Mouse (Mus musculus): Measurements from ENCODE around the gene Efcab14. TPM values are rescaled to one million over a fixed set of nuclear protein-coding genes. Genes with fewer than 3 reads are reported as not detected.

Gene Efcab14
- polyA plus RNA-seq, 1 experiment = 32.5 TPM

DNA sequence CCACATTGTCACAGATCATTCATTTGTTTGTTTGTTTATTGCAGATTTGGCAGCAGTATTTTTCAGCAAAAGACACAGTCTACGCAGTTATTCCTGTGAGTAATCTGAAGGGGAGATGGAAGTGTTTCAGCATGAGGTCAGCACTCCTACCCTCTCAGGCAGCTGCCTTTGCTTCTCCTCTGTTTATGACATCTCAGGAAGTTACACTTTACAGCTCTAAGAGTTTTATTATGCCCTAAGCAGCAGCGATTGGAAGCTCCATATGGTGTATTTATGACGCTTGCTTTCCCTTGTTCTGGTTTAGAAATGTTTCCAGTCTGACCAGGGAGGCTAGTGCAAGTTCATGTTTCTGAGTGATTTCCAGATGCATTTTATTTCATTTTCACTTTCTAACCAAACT is 57.8 kb downstream of the Efcab14 start:
- WGBS = 70% methylated on average over 3 of the region's 3 CpGs
- Histone ChIP-seq H3K4me3 (replicated peaks; ENCODE audit: extremely low read depth, low read depth, low read length) (no peak overlapping the region), H3K4me1 (ENCODE audit: control insufficient read depth, insufficient read depth, low read length) (no peaks in the 10 kb centered on the region)
- DNase-seq = no peak
- TF ChIP-seq CTCF (IDR thresholded peaks at IDR 0.05; ENCODE audit: insufficient read depth, low read length) (no peak), POLR2A (IDR thresholded peaks at IDR 0.05; ENCODE audit: borderline replicate concordance, extremely low read depth, low read depth, low read length) (no peak)

DNA sequence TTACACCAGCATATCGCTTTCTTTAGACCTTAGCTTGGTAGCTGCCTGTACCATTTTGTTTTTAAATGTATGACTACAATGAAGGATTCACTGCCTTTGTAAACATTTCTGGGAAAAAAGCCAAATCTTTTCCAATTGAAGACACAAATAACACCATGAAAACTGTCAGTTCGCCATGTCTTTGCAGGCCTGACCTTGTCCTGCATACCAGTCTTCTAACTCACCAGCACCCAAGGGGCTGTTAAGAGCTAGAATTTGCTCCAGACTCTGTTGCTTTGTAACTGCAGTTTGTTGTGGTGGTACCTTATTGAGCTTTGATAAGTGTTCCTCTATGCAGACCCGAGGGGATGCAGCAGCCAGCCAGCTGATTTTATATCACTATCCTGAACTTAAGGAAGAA is 62.4 kb downstream of the Efcab14 start:
- H3K4me3 ChIP-seq (replicated peaks; ENCODE audit: extremely low read depth, low read depth, low read length) = no peak overlapping the region
- H3K4me1 ChIP-seq (ENCODE audit: control insufficient read depth, insufficient read depth, low read length) = no peaks in the 10 kb centered on the region
- no peak for DNase-seq
- WGBS = 62% methylated on average over 3 of the region's 3 CpGs
- TF ChIP-seq CTCF (IDR thresholded peaks at IDR 0.05; ENCODE audit: insufficient read depth, low read length) = no peak
- no peak for TF ChIP-seq POLR2A (IDR thresholded peaks at IDR 0.05; ENCODE audit: borderline replicate concordance, extremely low read depth, low read depth, low read length)

DNA sequence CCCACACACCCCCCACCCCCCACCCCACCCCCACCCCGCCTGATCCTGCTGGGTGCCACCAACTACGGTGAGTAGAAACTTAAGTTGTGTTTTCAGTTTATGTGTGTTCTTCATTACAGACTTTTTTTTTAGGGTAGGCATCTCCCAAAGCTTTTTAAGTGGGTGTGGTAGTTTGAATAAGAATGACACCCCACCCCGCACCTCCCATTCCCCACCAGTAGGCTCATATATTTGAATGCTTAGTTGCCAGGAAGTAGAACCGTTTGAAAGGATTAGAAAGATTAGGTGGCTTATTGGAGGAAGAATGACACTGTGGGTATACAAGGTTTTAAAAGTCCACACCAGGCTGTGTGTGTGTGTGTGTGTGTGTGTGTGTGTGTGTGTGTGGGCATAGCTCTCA is 74.8 kb downstream of the Efcab14 start:
- WGBS = 85% methylated on average over 4 of the region's 4 CpGs
- no peaks in the 10 kb centered on the region for H3K4me1 ChIP-seq (ENCODE audit: control insufficient read depth, insufficient read depth, low read length)
- TF ChIP-seq POLR2A (IDR thresholded peaks at IDR 0.05; ENCODE audit: borderline replicate concordance, extremely low read depth, low read depth, low read length) (no peak), CTCF (IDR thresholded peaks at IDR 0.05; ENCODE audit: insufficient read depth, low read length) (no peak)
- DNase-seq = no peak
- no peak overlapping the region for H3K4me3 ChIP-seq (replicated peaks; ENCODE audit: extremely low read depth, low read depth, low read length)

DNA sequence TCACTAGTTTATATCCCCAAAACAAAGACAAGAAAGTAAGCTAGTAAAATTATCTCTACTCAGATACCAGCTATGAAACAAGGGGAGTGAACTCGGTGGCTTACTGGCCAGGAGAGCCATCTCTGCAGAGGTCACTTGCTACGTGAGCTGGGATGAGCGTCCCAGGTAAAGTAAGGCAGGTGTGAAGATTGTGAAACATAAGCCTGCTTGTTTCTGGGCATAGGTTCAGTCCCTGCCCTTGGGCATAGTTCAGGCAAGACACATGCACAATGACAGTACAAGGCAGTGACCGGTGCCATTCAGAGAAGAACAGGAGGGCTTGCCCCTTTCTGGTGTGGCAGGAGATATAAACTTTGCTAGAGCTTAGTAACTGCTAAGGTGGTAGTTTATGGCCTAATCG is 78.1 kb downstream of the Efcab14 start:
- no peak for TF ChIP-seq CTCF (IDR thresholded peaks at IDR 0.05; ENCODE audit: insufficient read depth, low read length)
- no peak for TF ChIP-seq POLR2A (IDR thresholded peaks at IDR 0.05; ENCODE audit: borderline replicate concordance, extremely low read depth, low read depth, low read length)
- 96% methylated on average over 5 of the region's 5 CpGs for WGBS
- DNase-seq = no peak
- Histone ChIP-seq H3K4me1 (ENCODE audit: control insufficient read depth, insufficient read depth, low read length) (no peaks in the 10 kb centered on the region), H3K4me3 (replicated peaks; ENCODE audit: extremely low read depth, low read depth, low read length) (no peak overlapping the region)

DNA sequence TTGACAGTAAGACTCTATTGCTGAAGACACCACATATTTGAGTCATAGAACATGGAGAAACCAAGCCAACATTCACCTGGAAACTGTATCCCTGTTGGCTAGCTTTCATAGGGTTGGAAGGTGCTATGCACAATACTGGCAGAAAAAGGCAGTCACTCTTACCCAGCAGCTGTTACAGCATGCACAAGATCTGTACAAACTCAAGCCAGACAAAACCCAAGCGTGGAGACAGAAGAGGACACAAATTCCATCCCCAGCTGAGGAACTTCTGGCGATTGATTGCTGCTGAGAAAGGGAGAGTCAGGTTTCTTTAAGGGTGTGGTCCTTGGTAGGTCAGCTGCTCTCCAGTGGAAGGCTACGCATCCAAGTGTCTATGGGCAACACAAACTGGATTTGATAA is 82.7 kb downstream of the Efcab14 start:
- Histone ChIP-seq H3K4me3 (replicated peaks; ENCODE audit: extremely low read depth, low read depth, low read length) (no peak overlapping the region), H3K4me1 (ENCODE audit: control insufficient read depth, insufficient read depth, low read length) (peaks cover 5% of the 10 kb centered on the region)
- DNase-seq = no peak
- WGBS = 70% methylated on average over 3 of the region's 3 CpGs
- TF ChIP-seq POLR2A (IDR thresholded peaks at IDR 0.05; ENCODE audit: borderline replicate concordance, extremely low read depth, low read depth, low read length) (no peak), CTCF (IDR thresholded peaks at IDR 0.05; ENCODE audit: insufficient read depth, low read length) (no peak)

DNA sequence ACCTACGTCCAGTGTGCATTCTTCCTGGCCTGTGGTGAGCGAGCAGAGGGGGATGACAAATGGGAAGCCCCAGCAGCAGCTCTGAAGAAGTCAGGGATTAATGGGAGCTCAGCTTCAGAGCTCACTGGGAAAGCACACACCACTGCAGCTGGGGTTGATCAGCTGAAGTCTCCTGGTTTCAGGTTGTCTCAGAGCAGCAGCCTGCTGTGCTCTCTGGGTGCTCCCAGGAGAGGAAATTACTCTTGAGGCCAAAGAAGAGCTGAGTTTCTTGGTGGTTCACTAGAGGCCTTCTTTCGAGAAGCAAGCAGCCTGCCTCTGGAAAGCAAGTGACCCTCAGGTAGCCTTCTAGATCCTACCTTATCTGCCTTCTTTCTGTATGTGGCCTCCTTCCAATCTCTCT is 83.4 kb downstream of the Efcab14 start:
- TF ChIP-seq CTCF (IDR thresholded peaks at IDR 0.05; ENCODE audit: insufficient read depth, low read length) (no peak), POLR2A (IDR thresholded peaks at IDR 0.05; ENCODE audit: borderline replicate concordance, extremely low read depth, low read depth, low read length) (no peak)
- Histone ChIP-seq H3K4me1 (ENCODE audit: control insufficient read depth, insufficient read depth, low read length) (peaks cover 5% of the 10 kb centered on the region), H3K4me3 (replicated peaks; ENCODE audit: extremely low read depth, low read depth, low read length) (no peak overlapping the region)
- DNase-seq = no peak
- 87% methylated on average over 3 of the region's 3 CpGs for WGBS

DNA sequence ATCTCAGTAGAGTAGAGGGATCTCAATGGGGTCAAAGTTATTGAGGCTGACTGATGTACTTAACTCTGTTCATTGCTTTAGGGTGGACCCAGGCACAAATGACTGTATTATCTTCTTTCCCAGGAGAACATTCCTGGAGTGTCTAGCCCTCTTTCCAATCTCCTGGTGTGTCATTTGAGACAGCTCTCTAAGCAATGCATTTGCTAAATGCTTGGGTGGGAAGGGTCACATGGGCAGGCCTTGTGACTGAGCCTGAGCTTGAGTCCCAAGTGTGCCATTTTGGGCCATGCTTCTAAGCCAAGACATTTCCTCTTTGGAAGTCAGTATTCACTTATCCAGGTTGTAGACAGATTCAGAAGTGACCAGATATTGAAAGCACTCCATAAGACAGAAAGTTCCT is 83.9 kb downstream of the Efcab14 start:
- TF ChIP-seq CTCF (IDR thresholded peaks at IDR 0.05; ENCODE audit: insufficient read depth, low read length) = no peak
- no peak for TF ChIP-seq POLR2A (IDR thresholded peaks at IDR 0.05; ENCODE audit: borderline replicate concordance, extremely low read depth, low read depth, low read length)
- H3K4me3 ChIP-seq (replicated peaks; ENCODE audit: extremely low read depth, low read depth, low read length) = no peak overlapping the region
- peaks cover 5% of the 10 kb centered on the region for H3K4me1 ChIP-seq (ENCODE audit: control insufficient read depth, insufficient read depth, low read length)
- DNase-seq = no peak

DNA sequence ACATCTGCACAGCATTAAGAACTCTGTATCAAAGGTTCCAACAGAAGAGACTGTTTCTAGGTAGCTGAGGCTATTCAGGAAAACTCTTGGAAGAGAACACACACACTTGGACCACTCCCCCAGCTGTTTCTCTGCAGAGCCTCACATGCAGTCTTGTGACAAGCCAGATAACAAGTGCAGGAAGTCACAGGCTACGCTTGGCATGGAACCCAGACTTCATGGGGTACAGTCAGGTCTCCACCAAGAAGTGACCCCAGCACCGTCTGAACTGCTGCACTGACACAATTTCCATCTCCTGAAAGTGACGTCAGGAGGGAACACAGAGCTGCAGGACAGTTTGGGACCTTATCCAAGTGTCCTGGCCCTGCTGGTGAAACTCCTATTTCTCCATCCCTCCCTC is 84.4 kb downstream of the Efcab14 start:
- Histone ChIP-seq H3K4me3 (replicated peaks; ENCODE audit: extremely low read depth, low read depth, low read length) (no peak overlapping the region), H3K4me1 (ENCODE audit: control insufficient read depth, insufficient read depth, low read length) (peaks cover 5% of the 10 kb centered on the region)
- no peak for DNase-seq
- WGBS = 28% methylated on average over 3 of the region's 3 CpGs
- TF ChIP-seq POLR2A (IDR thresholded peaks at IDR 0.05; ENCODE audit: borderline replicate concordance, extremely low read depth, low read depth, low read length) = no peak
- no peak for TF ChIP-seq CTCF (IDR thresholded peaks at IDR 0.05; ENCODE audit: insufficient read depth, low read length)

DNA sequence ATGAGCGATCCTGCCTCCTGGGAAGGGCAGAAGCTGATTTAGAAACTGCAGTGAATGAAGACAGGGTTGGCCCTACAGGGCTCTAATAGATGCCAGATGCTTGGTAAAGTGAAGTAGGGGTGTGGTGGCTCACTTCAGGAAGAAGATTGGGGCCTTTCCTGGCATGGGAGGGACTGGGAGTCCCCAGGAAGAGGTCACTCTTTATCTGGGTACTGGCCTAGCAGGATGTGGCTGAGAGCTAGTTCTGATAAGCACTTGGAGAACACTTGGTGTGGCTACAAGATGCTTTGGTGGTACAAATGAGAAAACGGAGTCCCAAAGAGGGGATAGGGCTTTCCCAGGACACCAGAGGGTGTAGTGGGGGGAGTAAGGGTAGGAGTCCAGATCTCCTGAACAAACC is 86.6 kb downstream of the Efcab14 start:
- Histone ChIP-seq H3K4me3 (replicated peaks; ENCODE audit: extremely low read depth, low read depth, low read length) (no peak overlapping the region), H3K4me1 (ENCODE audit: control insufficient read depth, insufficient read depth, low read length) (peaks cover 8% of the 10 kb centered on the region)
- TF ChIP-seq CTCF (IDR thresholded peaks at IDR 0.05; ENCODE audit: insufficient read depth, low read length) = no peak
- TF ChIP-seq POLR2A (IDR thresholded peaks at IDR 0.05; ENCODE audit: borderline replicate concordance, extremely low read depth, low read depth, low read length) = 0 out of 2 replicates have a peak, but pooled peaks have one; percentile 3
- WGBS = 55% methylated on average over 2 of the region's 2 CpGs
- DNase-seq = no peak

DNA sequence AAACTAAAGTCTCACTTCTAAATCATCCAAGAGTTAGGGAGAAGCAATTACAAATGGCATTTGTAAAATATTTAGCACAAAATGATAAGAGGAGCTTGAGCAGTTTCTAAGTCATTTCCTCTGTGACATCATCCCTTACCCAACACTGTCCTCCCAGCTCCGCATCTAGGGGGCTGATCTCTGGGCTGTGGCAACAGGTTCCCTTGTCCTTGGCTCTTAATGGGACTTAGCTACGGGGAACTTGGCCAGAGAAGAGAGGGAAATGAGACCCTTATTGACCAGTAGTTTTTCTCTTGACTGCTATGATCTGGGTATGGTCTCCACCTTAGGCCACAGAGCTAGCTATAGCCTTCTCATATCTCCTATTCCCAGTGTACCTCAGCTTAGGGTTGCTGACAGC is 87.7 kb downstream of the Efcab14 start:
- H3K4me3 ChIP-seq (replicated peaks; ENCODE audit: extremely low read depth, low read depth, low read length) = no peak overlapping the region
- no peak for DNase-seq
- peaks cover 15% of the 10 kb centered on the region for H3K4me1 ChIP-seq (ENCODE audit: control insufficient read depth, insufficient read depth, low read length)
- WGBS = 82% methylated on average over 2 of the region's 2 CpGs
- no peak for TF ChIP-seq POLR2A (IDR thresholded peaks at IDR 0.05; ENCODE audit: borderline replicate concordance, extremely low read depth, low read depth, low read length)
- no peak for TF ChIP-seq CTCF (IDR thresholded peaks at IDR 0.05; ENCODE audit: insufficient read depth, low read length)

Other genes starting within 250 kb of the Efcab14 start
- 0.06 TPM in 1 of 2 replicates, not detected in the other for gene Cyp4a14, start 241.6 kb upstream of the Efcab14 start, polyA plus RNA-seq (2012; rRNA removed)
- 0.05 and 0.12 TPM in 2 replicates for gene Cyp4a10, start 219.5 kb upstream of the Efcab14 start, polyA plus RNA-seq (2012; rRNA removed)
- not detected in 2 replicates for gene Cyp4a31, start 174.1 kb upstream of the Efcab14 start, polyA plus RNA-seq (2012; rRNA removed)
- not detected in 2 replicates for gene Cyp4a32, start 136.8 kb upstream of the Efcab14 start, polyA plus RNA-seq (2012; rRNA removed)
- gene Cyp4b1, start 90.0 kb upstream of the Efcab14 start, polyA plus RNA-seq (2012; rRNA removed) = 848 and 1,004 TPM in 2 replicates
- 0.31 and 0.37 TPM in 2 replicates for gene Tex38, start 43.3 kb downstream of the Efcab14 start, polyA plus RNA-seq (2012; rRNA removed)
- 19.6 and 32.7 TPM in 2 replicates for gene Atpaf1, start 47.1 kb downstream of the Efcab14 start, polyA plus RNA-seq (2012; rRNA removed)
- gene Mob3c, start 90.3 kb downstream of the Efcab14 start, polyA plus RNA-seq (2012; rRNA removed) = 27.9 and 45.4 TPM in 2 replicates
- gene Mknk1, start 101.5 kb downstream of the Efcab14 start, polyA plus RNA-seq (2012; rRNA removed) = 65.9 and 73.9 TPM in 2 replicates
- not detected in 2 replicates for gene Kncn, start 146.7 kb downstream of the Efcab14 start, polyA plus RNA-seq (2012; rRNA removed)
- gene 6430628N08Rik, start 152.9 kb downstream of the Efcab14 start, polyA plus RNA-seq (2012; rRNA removed) = not detected in 2 replicates
- gene Dmbx1, start 202.2 kb downstream of the Efcab14 start, polyA plus RNA-seq (2012; rRNA removed) = not detected in 2 replicates